Mouse (Mus musculus): ENCODE data around the gene Prg4.

DNA sequence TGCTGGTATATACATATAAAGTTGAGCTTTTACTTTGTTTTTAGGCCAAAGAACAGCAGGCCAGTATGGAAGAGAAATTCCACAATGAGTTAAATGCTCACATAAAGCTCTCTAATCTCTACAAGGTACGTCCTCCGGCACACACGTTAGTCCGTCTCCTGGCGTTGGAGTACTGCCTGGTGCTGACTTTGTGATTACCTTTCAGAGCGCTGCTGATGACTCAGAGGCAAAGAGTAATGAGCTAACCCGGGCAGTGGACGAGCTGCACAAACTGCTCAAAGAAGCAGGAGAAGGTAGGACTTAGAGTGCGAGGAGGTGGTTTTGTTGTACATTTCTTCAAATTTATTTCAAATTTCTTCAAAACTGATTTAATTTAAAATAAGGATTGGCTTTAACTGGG is 58.7 kb downstream of the Prg4 start:
- TF ChIP-seq CTCF (IDR thresholded peaks at IDR 0.05; ENCODE audit: borderline replicate concordance, insufficient read depth, low read length) = no peak
- TF ChIP-seq POLR2A (IDR thresholded peaks at IDR 0.05; ENCODE audit: low read depth, low read length) = no peak
